Mouse (Mus musculus): Measurements from ENCODE around the gene D130043K22Rik. TPM values are rescaled to one million over a fixed set of nuclear protein-coding genes. Genes with fewer than 3 reads are reported as not detected.

D130043K22Rik gene
- polyA plus RNA-seq, 1 experiment: 0.02 TPM

GRCm38 (mm10) chr13:24880704-24881103 is 35.8 kb downstream of the D130043K22Rik start:
- no peaks in the 10 kb centered on the region for H3K36me3 ChIP-seq (ENCODE audit: control insufficient read depth, insufficient read depth)
- no peaks in the 10 kb centered on the region for H3K79me2 ChIP-seq (ENCODE audit: control insufficient read depth, insufficient read depth)
- H3K27me3 ChIP-seq (ENCODE audit: control insufficient read depth, insufficient read depth, insufficient read length): no peaks in the 10 kb centered on the region
- H3K4me3 ChIP-seq (ENCODE audit: insufficient read depth, poor library complexity, severe bottlenecking): no peak overlapping the region
- H3ac ChIP-seq (ENCODE audit: control insufficient read depth, insufficient read length, low read depth): no peak overlapping the region
- H3K79me3 ChIP-seq (ENCODE audit: low read depth): no peaks in the 10 kb centered on the region
- TF ChIP-seq MYOD1 (IDR thresholded peaks at IDR 0.05; ENCODE audit: control insufficient read depth, insufficient read length, low read depth): no peak
- TF ChIP-seq USF1 (IDR thresholded peaks at IDR 0.05; ENCODE audit: low read depth): no peak
- TF ChIP-seq CTCF (IDR thresholded peaks at IDR 0.05; ENCODE audit: control insufficient read depth, insufficient read depth, insufficient read length): no peak

GRCm38 (mm10) chr13:24882411-24882810 is 37.5 kb downstream of the D130043K22Rik start:
- Histone ChIP-seq H3K79me2 (ENCODE audit: control insufficient read depth, insufficient read depth) (no peaks in the 10 kb centered on the region), H3K36me3 (ENCODE audit: control insufficient read depth, insufficient read depth) (no peaks in the 10 kb centered on the region), H3K4me3 (ENCODE audit: insufficient read depth, poor library complexity, severe bottlenecking) (no peak overlapping the region), H3ac (ENCODE audit: control insufficient read depth, insufficient read length, low read depth) (no peak overlapping the region), H3K27me3 (ENCODE audit: control insufficient read depth, insufficient read depth, insufficient read length) (no peaks in the 10 kb centered on the region), H3K79me3 (ENCODE audit: low read depth) (no peaks in the 10 kb centered on the region)
- TF ChIP-seq CTCF (IDR thresholded peaks at IDR 0.05; ENCODE audit: control insufficient read depth, insufficient read depth, insufficient read length) (no peak), MYOG (IDR thresholded peaks at IDR 0.05; ENCODE audit: control insufficient read depth, extremely low read depth, insufficient read length) (no peak), MYOD1 (IDR thresholded peaks at IDR 0.05; ENCODE audit: control insufficient read depth, insufficient read length, low read depth) (no peak), CEBPB (IDR thresholded peaks at IDR 0.05; ENCODE audit: low read depth) (no peak), FOSL1 (IDR thresholded peaks at IDR 0.05; ENCODE audit: insufficient read depth, low read length, poor library complexity, severe bottlenecking) (no peak), USF1 (IDR thresholded peaks at IDR 0.05; ENCODE audit: low read depth) (no peak)

- Histone ChIP-seq H3K27me3 (ENCODE audit: control insufficient read depth, insufficient read depth, insufficient read length) (no peaks in the 10 kb centered on the region), H3ac (ENCODE audit: control insufficient read depth, insufficient read length, low read depth) (no peak overlapping the region), H3K36me3 (ENCODE audit: control insufficient read depth, insufficient read depth) (no peaks in the 10 kb centered on the region), H3K79me3 (ENCODE audit: low read depth) (no peaks in the 10 kb centered on the region), H3K79me2 (ENCODE audit: control insufficient read depth, insufficient read depth) (no peaks in the 10 kb centered on the region), H3K4me3 (ENCODE audit: insufficient read depth, poor library complexity, severe bottlenecking) (no peak overlapping the region)
- TF ChIP-seq MYOG (IDR thresholded peaks at IDR 0.05; ENCODE audit: control insufficient read depth, extremely low read depth, insufficient read length) (no peak), CEBPB (IDR thresholded peaks at IDR 0.05; ENCODE audit: low read depth) (no peak), FOSL1 (IDR thresholded peaks at IDR 0.05; ENCODE audit: insufficient read depth, low read length, poor library complexity, severe bottlenecking) (no peak), CTCF (IDR thresholded peaks at IDR 0.05; ENCODE audit: control insufficient read depth, insufficient read depth, insufficient read length) (no peak), MYOD1 (IDR thresholded peaks at IDR 0.05; ENCODE audit: control insufficient read depth, insufficient read length, low read depth) (no peak), MAX (IDR thresholded peaks at IDR 0.05) (no peak)
These were observed 44.6 kb downstream of the D130043K22Rik start for GRCm38 (mm10) chr13:24889554-24889953.

- TF ChIP-seq CEBPB (IDR thresholded peaks at IDR 0.05; ENCODE audit: low read depth) (no peak), CTCF (IDR thresholded peaks at IDR 0.05; ENCODE audit: control insufficient read depth, insufficient read depth, insufficient read length) (no peak), MYOG (IDR thresholded peaks at IDR 0.05; ENCODE audit: control insufficient read depth, extremely low read depth, insufficient read length) (no peak), USF1 (IDR thresholded peaks at IDR 0.05; ENCODE audit: low read depth) (no peak), MYOD1 (IDR thresholded peaks at IDR 0.05; ENCODE audit: control insufficient read depth, insufficient read length, low read depth) (no peak), MAX (IDR thresholded peaks at IDR 0.05) (no peak), FOSL1 (IDR thresholded peaks at IDR 0.05; ENCODE audit: insufficient read depth, low read length, poor library complexity, severe bottlenecking) (no peak)
- H3ac ChIP-seq (ENCODE audit: control insufficient read depth, insufficient read length, low read depth): no peak overlapping the region
- no peaks in the 10 kb centered on the region for H3K79me3 ChIP-seq (ENCODE audit: low read depth)
- H3K27me3 ChIP-seq (ENCODE audit: control insufficient read depth, insufficient read depth, insufficient read length): no peaks in the 10 kb centered on the region
- no peaks in the 10 kb centered on the region for H3K36me3 ChIP-seq (ENCODE audit: control insufficient read depth, insufficient read depth)
- no peaks in the 10 kb centered on the region for H3K79me2 ChIP-seq (ENCODE audit: control insufficient read depth, insufficient read depth)
- no peak overlapping the region for H3K4me3 ChIP-seq (ENCODE audit: insufficient read depth, poor library complexity, severe bottlenecking)
These were observed 47.6 kb downstream of the D130043K22Rik start for GRCm38 (mm10) chr13:24892516-24892915.

GRCm38 (mm10) chr13:24893880-24894279 is 48.9 kb downstream of the D130043K22Rik start:
- TF ChIP-seq FOSL1 (IDR thresholded peaks at IDR 0.05; ENCODE audit: insufficient read depth, low read length, poor library complexity, severe bottlenecking): no peak
- no peak for TF ChIP-seq MAX (IDR thresholded peaks at IDR 0.05)
- no peak for TF ChIP-seq USF1 (IDR thresholded peaks at IDR 0.05; ENCODE audit: low read depth)
- TF ChIP-seq MYOD1 (IDR thresholded peaks at IDR 0.05; ENCODE audit: control insufficient read depth, insufficient read length, low read depth): no peak
- no peak for TF ChIP-seq MYOG (IDR thresholded peaks at IDR 0.05; ENCODE audit: control insufficient read depth, extremely low read depth, insufficient read length)
- no peak for TF ChIP-seq CTCF (IDR thresholded peaks at IDR 0.05; ENCODE audit: control insufficient read depth, insufficient read depth, insufficient read length)
- TF ChIP-seq CEBPB (IDR thresholded peaks at IDR 0.05; ENCODE audit: low read depth): no peak
- H3ac ChIP-seq (ENCODE audit: control insufficient read depth, insufficient read length, low read depth): no peak overlapping the region
- no peaks in the 10 kb centered on the region for H3K79me2 ChIP-seq (ENCODE audit: control insufficient read depth, insufficient read depth)
- no peaks in the 10 kb centered on the region for H3K79me3 ChIP-seq (ENCODE audit: low read depth)
- no peak overlapping the region for H3K4me3 ChIP-seq (ENCODE audit: insufficient read depth, poor library complexity, severe bottlenecking)
- H3K27me3 ChIP-seq (ENCODE audit: control insufficient read depth, insufficient read depth, insufficient read length): no peaks in the 10 kb centered on the region
- no peaks in the 10 kb centered on the region for H3K36me3 ChIP-seq (ENCODE audit: control insufficient read depth, insufficient read depth)

GRCm38 (mm10) chr13:24901916-24902315 is 57.0 kb downstream of the D130043K22Rik start:
- Histone ChIP-seq H3K79me3 (ENCODE audit: low read depth) (no peaks in the 10 kb centered on the region), H3K4me3 (ENCODE audit: insufficient read depth, poor library complexity, severe bottlenecking) (no peak overlapping the region), H3K27me3 (ENCODE audit: control insufficient read depth, insufficient read depth, insufficient read length) (no peaks in the 10 kb centered on the region), H3ac (ENCODE audit: control insufficient read depth, insufficient read length, low read depth) (no peak overlapping the region), H3K36me3 (ENCODE audit: control insufficient read depth, insufficient read depth) (no peaks in the 10 kb centered on the region), H3K79me2 (ENCODE audit: control insufficient read depth, insufficient read depth) (no peaks in the 10 kb centered on the region)
- TF ChIP-seq FOSL1 (IDR thresholded peaks at IDR 0.05; ENCODE audit: insufficient read depth, low read length, poor library complexity, severe bottlenecking) (no peak), MAX (IDR thresholded peaks at IDR 0.05) (no peak), CEBPB (IDR thresholded peaks at IDR 0.05; ENCODE audit: low read depth) (no peak), MYOD1 (IDR thresholded peaks at IDR 0.05; ENCODE audit: control insufficient read depth, insufficient read length, low read depth) (no peak), USF1 (IDR thresholded peaks at IDR 0.05; ENCODE audit: low read depth) (no peak), MYOG (IDR thresholded peaks at IDR 0.05; ENCODE audit: control insufficient read depth, extremely low read depth, insufficient read length) (no peak), CTCF (IDR thresholded peaks at IDR 0.05; ENCODE audit: control insufficient read depth, insufficient read depth, insufficient read length) (no peak)
